Mouse (Mus musculus): ENCODE data around the gene Olfr914.

GRCm38 (mm10) chr9:38632406-38632805 is 27.5 kb downstream of the Olfr914 start:
- TF ChIP-seq CTCF (IDR thresholded peaks at IDR 0.05; ENCODE audit: low read depth, low read length) (no peak), GATA1 (IDR thresholded peaks at IDR 0.05; ENCODE audit: borderline replicate concordance, low read length) (no peak)

Data from G1E (cell line).